Comparison of ENCODE assay signal across 8 mouse cellular contexts in genomic region chr2:35291856-35292255, GRCm38 (mm10). TPM values are rescaled to one million over a fixed set of nuclear protein-coding genes. Genes with fewer than 3 reads are reported as not detected.
DNase-seq lines count a peak whose midpoint lies in the region; ATAC-seq and TF ChIP-seq lines count a peak whose summit lies in the region.

No protein-coding gene starts in this region.

- H3K27ac ChIP-seq in kidney, postnatal 0 days: no peak overlapping the region
- no peak overlapping the region for H3K27ac ChIP-seq in kidney, embryonic 15.5 days
- no peak overlapping the region for H3K27ac ChIP-seq in embryonic facial prominence, embryonic 10.5 days (replicated peaks)

- CTCF ChIA-PET in Patski (lab: Charles Lee): interaction anchor here (0.8 kb wide), 1 partner anchor 41 kb away, joined by 3 read pairs; no protein-coding TSS in a partner anchor

- ATAC-seq in CD4-positive, CD25-positive, alpha-beta regulatory T cell, adult 4 months: no peak
- ATAC-seq in kidney, postnatal 0 days (replicated peaks; ENCODE audit: low FRiP score, low read depth): no peak
- ATAC-seq in kidney, embryonic 15.5 days (replicated peaks; ENCODE audit: low FRiP score): no peak
- ATAC-seq in Patski: no peak

- H3K27me3 ChIP-seq in kidney, postnatal 0 days (ENCODE audit: insufficient read depth, low read length): no peaks in the 10 kb centered on the region
- no peaks in the 10 kb centered on the region; the same call in 1 of the 2 replicates for H3K27me3 ChIP-seq in kidney, embryonic 15.5 days
- H3K27me3 ChIP-seq in Patski: no peaks in the 10 kb centered on the region
- peaks cover 18% of the 10 kb centered on the region for H3K27me3 ChIP-seq in embryonic facial prominence, embryonic 10.5 days (replicated peaks; ENCODE audit: low read depth, poor library complexity, severe bottlenecking)

- no peak overlapping the region for H3K4me3 ChIP-seq in kidney, postnatal 0 days (replicated peaks; ENCODE audit: low read depth, low read length)
- no peak overlapping the region for H3K4me3 ChIP-seq in kidney, embryonic 15.5 days (replicated peaks)
- no peak overlapping the region for H3K4me3 ChIP-seq in embryonic facial prominence, embryonic 10.5 days

- no peak overlapping the region for H3K4me2 ChIP-seq in kidney, postnatal 0 days (ENCODE audit: low read length)
- no peak overlapping the region for H3K4me2 ChIP-seq in kidney, embryonic 15.5 days

- 20% methylated on average over 3 of the region's 3 CpGs for WGBS in kidney, postnatal 0 days
- WGBS in kidney, embryonic 15.5 days: 17% methylated on average over 3 of the region's 3 CpGs
- 22% methylated on average over 3 of the region's 3 CpGs for WGBS in embryonic facial prominence, embryonic 10.5 days

- in situ Hi-C loops in Patski (cut with MboI; ENCODE audit: low pct_unique_long_range_greater_than_20kb): loop anchor here (10.0 kb wide), 2 partner anchors 83 to 223 kb away; no protein-coding TSS in a partner anchor

- TF ChIP-seq CTCF in kidney, postnatal 0 days (IDR thresholded peaks at IDR 0.05; ENCODE audit: low read depth): peak; percentile 83
- peak; percentile 76 for TF ChIP-seq CTCF in Patski (IDR thresholded peaks at IDR 0.05)

- 0 out of 2 replicates have a peak, but pooled peaks cover 3% of the 10 kb centered on the region for H3K36me3 ChIP-seq in kidney, postnatal 0 days (ENCODE audit: insufficient read depth, low read length)
- peaks cover 17% of the 10 kb centered on the region; the same call in 1 of the 2 replicates for H3K36me3 ChIP-seq in kidney, embryonic 15.5 days
- no peaks in the 10 kb centered on the region for H3K36me3 ChIP-seq in embryonic facial prominence, embryonic 10.5 days (replicated peaks)

- H3K4me1 ChIP-seq in kidney, postnatal 0 days (replicated peaks; ENCODE audit: insufficient read depth, low read length): no peaks in the 10 kb centered on the region
- H3K4me1 ChIP-seq in kidney, embryonic 15.5 days: no peaks in the 10 kb centered on the region
- H3K4me1 ChIP-seq in embryonic facial prominence, embryonic 10.5 days: no peaks in the 10 kb centered on the region

- no peak overlapping the region for H3K9ac ChIP-seq in kidney, postnatal 0 days (ENCODE audit: low read depth, low read length)
- no peak overlapping the region for H3K9ac ChIP-seq in kidney, embryonic 15.5 days

- peak; percentile 71 for DNase-seq in CD4-positive, CD25-positive, alpha-beta regulatory T cell, adult 2 months (ENCODE audit: low read depth, low spot score)
- peak; percentile 60 for DNase-seq in kidney, postnatal 0 days (ENCODE audit: low spot score)
- no peak for DNase-seq in Patski (ENCODE audit: low read depth, low spot score)
- peak; percentile 47 for DNase-seq in embryonic facial prominence, embryonic 10.5 days (ENCODE audit: low spot score)
- DNase-seq in lung, postnatal 10 days: peak; percentile 74
- DNase-seq in thymus, postnatal 14 days: peak; percentile 70

- POLR2A ChIA-PET in Patski (lab: Charles Lee): no interaction called here

- H3K9me3 ChIP-seq in kidney, postnatal 0 days (replicated peaks; ENCODE audit: low read length): no peaks in the 10 kb centered on the region
- H3K9me3 ChIP-seq in kidney, embryonic 15.5 days (replicated peaks): no peaks in the 10 kb centered on the region
- no peaks in the 10 kb centered on the region for H3K9me3 ChIP-seq in embryonic facial prominence, embryonic 10.5 days

RNA-seq across cellular contexts. Expression of gene Gsn, which starts 35.7 kb away (rescaled TPM):
- 10 to 100 TPM; 27.3 to 33.1 TPM for polyA plus RNA-seq in CD4-positive, CD25-positive, alpha-beta regulatory T cell, adult 4 months (2017; shearing (Covaris generic))
- polyA plus RNA-seq in kidney, postnatal 0 days (2015; fragmentation: Nextera tagmentation; extraction: Ambion mirVana): 158 and 159 TPM in 2 replicates
- polyA plus RNA-seq in kidney, embryonic 15.5 days (2015; fragmentation: Nextera tagmentation; extraction: Ambion mirVana): 129 and 144 TPM in 2 replicates
- polyA plus RNA-seq in Patski (2021): 207 TPM
- 13.6 and 18.9 TPM in 2 replicates for polyA plus RNA-seq in embryonic facial prominence, embryonic 10.5 days (2016; fragmentation: Nextera tagmentation; extraction: Ambion mirVana)

RNA-seq across cellular contexts. Expression of gene Stom, which starts 44.9 kb away (rescaled TPM):
- polyA plus RNA-seq in CD4-positive, CD25-positive, alpha-beta regulatory T cell, adult 4 months (2017; shearing (Covaris generic)): 1 to 10 TPM; 2.6 to 3.6 TPM
- polyA plus RNA-seq in kidney, postnatal 0 days (2015; fragmentation: Nextera tagmentation; extraction: Ambion mirVana): 29.7 and 31.4 TPM in 2 replicates
- 31.6 and 34.1 TPM in 2 replicates for polyA plus RNA-seq in kidney, embryonic 15.5 days (2015; fragmentation: Nextera tagmentation; extraction: Ambion mirVana)
- polyA plus RNA-seq in Patski (2021): 19.6 TPM
- 18.0 and 18.9 TPM in 2 replicates for polyA plus RNA-seq in embryonic facial prominence, embryonic 10.5 days (2016; fragmentation: Nextera tagmentation; extraction: Ambion mirVana)
